Mouse (Mus musculus): ENCODE measurements at regions not wholly inside any gene's neighbourhood (a gene's known extent, or its start where the extent isn't known, plus 50 kb on each side); places are given as distances from the start of the nearest gene placed in this dataset.

DNA sequence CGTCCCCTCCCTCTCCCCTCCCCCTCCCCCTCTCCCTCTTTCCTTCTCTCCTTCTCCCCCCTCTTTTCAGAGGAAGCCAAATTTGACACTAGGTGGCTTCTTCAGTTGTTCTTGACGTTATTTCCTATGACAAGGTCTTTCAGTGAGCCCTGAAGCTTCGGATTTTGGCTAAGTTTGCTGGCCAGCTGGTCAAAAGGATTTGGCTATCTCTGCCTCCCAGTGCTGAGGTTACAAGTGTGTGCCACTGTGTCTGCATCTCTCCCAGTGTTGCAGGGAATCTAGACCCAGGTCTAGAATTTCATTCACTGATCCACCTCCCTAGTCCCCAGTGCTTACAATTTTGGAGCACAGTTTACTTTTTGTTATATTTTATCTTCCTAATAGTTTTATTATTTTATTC is 329.7 kb upstream of the Gm21798 start:
- no peak for TF ChIP-seq POLR2A (IDR thresholded peaks at IDR 0.05; ENCODE audit: low read depth, low read length)
- no peak for TF ChIP-seq CTCF (IDR thresholded peaks at IDR 0.05; ENCODE audit: extremely low read depth, insufficient read length, insufficient replicate concordance, low read depth, low read length)
